Mouse (Mus musculus): ENCODE measurements around the gene Hnrnpc.
"Not testable (repeated sequence)": the region's sequence is repeated elsewhere in the genome, so short reads cannot be mapped to it uniquely, and the experiment has no call there.

Gene Hnrnpc

GRCm38 (mm10) chr14:52104677-52105285 lies 953 bp upstream of the Hnrnpc start:
- in situ Hi-C loops (cut with MboI; ENCODE audit: low sequenced_read_pairs) = no loop called here

GRCm38 (mm10) chr14:52103474-52103855 lies 363 bp downstream of the Hnrnpc start:
- in situ Hi-C loops (cut with MboI; ENCODE audit: low sequenced_read_pairs) = no loop called here

GRCm38 (mm10) chr14:52101285-52102157 lies 2.3 kb downstream of the Hnrnpc start:
- in situ Hi-C loops (cut with MboI; ENCODE audit: low sequenced_read_pairs) = no loop called here

GRCm38 (mm10) chr14:52100170-52100960 lies 3.5 kb downstream of the Hnrnpc start:
- in situ Hi-C loops (cut with MboI; ENCODE audit: low sequenced_read_pairs) = no loop called here

GRCm38 (mm10) chr14:52099563-52099962 lies 4.3 kb downstream of the Hnrnpc start:
- in situ Hi-C loops (cut with MboI; ENCODE audit: low sequenced_read_pairs) = no loop called here

- in situ Hi-C loops (cut with MboI; ENCODE audit: low sequenced_read_pairs) = not testable (repeated sequence)
Observed at GRCm38 (mm10) chr14:52098387-52098786, 5.4 kb downstream of the Hnrnpc start.

- in situ Hi-C loops (cut with MboI; ENCODE audit: low sequenced_read_pairs) = not testable (repeated sequence)
Observed at GRCm38 (mm10) chr14:52097191-52097590, 6.6 kb downstream of the Hnrnpc start.

GRCm38 (mm10) chr14:52094533-52094932 lies 9.3 kb downstream of the Hnrnpc start:
- in situ Hi-C loops (cut with MboI; ENCODE audit: low sequenced_read_pairs) = no loop called here

- in situ Hi-C loops (cut with MboI; ENCODE audit: low sequenced_read_pairs) = no loop called here
Observed at GRCm38 (mm10) chr14:52083083-52083482, 20.7 kb downstream of the Hnrnpc start.

- in situ Hi-C loops (cut with MboI; ENCODE audit: low sequenced_read_pairs) = no loop called here
Observed at GRCm38 (mm10) chr14:52071599-52072137, 32.2 kb downstream of the Hnrnpc start.

GRCm38 (mm10) chr14:52066135-52066534 lies 37.7 kb downstream of the Hnrnpc start:
- in situ Hi-C loops (cut with MboI; ENCODE audit: low sequenced_read_pairs) = no loop called here

- in situ Hi-C loops (cut with MboI; ENCODE audit: low sequenced_read_pairs) = no loop called here
Observed at GRCm38 (mm10) chr14:52061798-52062197, 42.0 kb downstream of the Hnrnpc start.

- in situ Hi-C loops (cut with MboI; ENCODE audit: low sequenced_read_pairs) = no loop called here
Observed at GRCm38 (mm10) chr14:52060800-52061199, 43.0 kb downstream of the Hnrnpc start.

GRCm38 (mm10) chr14:52059982-52060381 lies 43.8 kb downstream of the Hnrnpc start:
- in situ Hi-C loops (cut with MboI; ENCODE audit: low sequenced_read_pairs) = no loop called here

- in situ Hi-C loops (cut with MboI; ENCODE audit: low sequenced_read_pairs) = not testable (repeated sequence)
Observed at GRCm38 (mm10) chr14:52052720-52053119, 51.1 kb downstream of the Hnrnpc start.

GRCm38 (mm10) chr14:52045966-52046565 lies 57.8 kb downstream of the Hnrnpc start:
- in situ Hi-C loops (cut with MboI; ENCODE audit: low sequenced_read_pairs) = no loop called here

GRCm38 (mm10) chr14:52044901-52045678 lies 58.7 kb downstream of the Hnrnpc start:
- in situ Hi-C loops (cut with MboI; ENCODE audit: low sequenced_read_pairs) = no loop called here

- in situ Hi-C loops (cut with MboI; ENCODE audit: low sequenced_read_pairs) = no loop called here
Observed at GRCm38 (mm10) chr14:52043446-52043845, 60.4 kb downstream of the Hnrnpc start.

- in situ Hi-C loops (cut with MboI; ENCODE audit: low sequenced_read_pairs) = not testable (repeated sequence)
Observed at GRCm38 (mm10) chr14:52042359-52042758, 61.5 kb downstream of the Hnrnpc start, which contains the start of gene Olfr221. Gene Olfr221, minus strand, starts transcription at chr14:52042459.

GRCm38 (mm10) chr14:52039332-52039731 lies 64.5 kb downstream of the Hnrnpc start:
- in situ Hi-C loops (cut with MboI; ENCODE audit: low sequenced_read_pairs) = no loop called here
